Mouse (Mus musculus): ENCODE results near the gene Htr7.

DNA sequence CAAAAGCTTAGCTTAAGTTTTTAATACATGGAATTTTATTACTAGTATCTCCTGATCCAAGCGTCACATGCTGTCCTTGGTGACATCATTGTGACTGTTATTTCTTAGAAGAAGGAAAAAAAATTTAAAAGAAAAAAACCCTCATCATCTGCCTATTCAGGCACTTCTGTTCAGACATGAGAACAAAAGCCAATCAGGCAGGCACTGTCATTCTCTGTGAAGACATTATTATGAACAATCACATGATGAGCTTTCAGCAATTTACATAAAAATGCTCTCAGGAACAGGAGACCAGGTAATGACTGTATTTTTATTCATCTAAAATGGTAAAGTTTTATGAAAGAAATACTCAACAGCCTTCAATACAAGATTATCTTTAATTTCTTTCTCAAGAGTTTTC lies 41.0 kb upstream of the Htr7 start:
- TF ChIP-seq CHD2 (IDR thresholded peaks at IDR 0.05; ENCODE audit: low read depth, low read length) (no peak), ZC3H11A (IDR thresholded peaks at IDR 0.05; ENCODE audit: borderline replicate concordance, low read depth, low read length) (no peak), ZNF384 (IDR thresholded peaks at IDR 0.05; ENCODE audit: low read depth, low read length) (no peak), MAFK (IDR thresholded peaks at IDR 0.05; ENCODE audit: insufficient read depth, low read depth, low read length) (no peak), HCFC1 (IDR thresholded peaks at IDR 0.05; ENCODE audit: borderline replicate concordance, insufficient read depth, low read length) (no peak)

Measured in ES-E14 (cell line).